Mouse (Mus musculus) embryonic fibroblast, embryonic 13.5 days (primary cell): ENCODE results near the gene Rex1bd.

Experiments used
- CTCF ChIP-seq: IDR thresholded peaks from 2 replicates; pipeline ENCODE4 v1.5.1; 2011; ENCODE audit warnings: mild to moderate bottlenecking, control low read depth, low read length, moderate library complexity, borderline replicate concordance; ENCODE audit not compliant: insufficient read depth
- POLR2A ChIP-seq: IDR thresholded peaks from 2 replicates; pipeline ENCODE4 v1.6.1; 2011; ENCODE audit warnings: low read depth, mild to moderate bottlenecking, control low read depth, low read length, moderate library complexity

GRCm38 (mm10) chr8:70539077-70539813, 32.7 kb upstream of the Rex1bd start, which contains the start of gene Ell:
- TF ChIP-seq CTCF, result no peak
- TF ChIP-seq POLR2A, result peak; percentile 92
